Mouse (Mus musculus) adipose tissue, adult 10 weeks (tissue): Measurements from ENCODE around the gene Has1. TPM values are rescaled to one million over a fixed set of nuclear protein-coding genes. Genes with fewer than 3 reads are reported as not detected.

Source experiments
- polyA plus RNA-seq: library from polyadenylated mRNA; stranded (reverse); fragments of 350-450 nt; fragmentation: Illumina TruSeq; extraction: RNeasy Lipid Tissue Mini Kit (QIAGEN cat#74804); gene quantifications from one replicate; pipeline ENCODE4 v1.2.3, GENCODE M21; 2014; ENCODE audit warnings: low read depth, low replicate concordance

Has1 gene
- 0.16 TPM for polyA plus RNA-seq

DNA sequence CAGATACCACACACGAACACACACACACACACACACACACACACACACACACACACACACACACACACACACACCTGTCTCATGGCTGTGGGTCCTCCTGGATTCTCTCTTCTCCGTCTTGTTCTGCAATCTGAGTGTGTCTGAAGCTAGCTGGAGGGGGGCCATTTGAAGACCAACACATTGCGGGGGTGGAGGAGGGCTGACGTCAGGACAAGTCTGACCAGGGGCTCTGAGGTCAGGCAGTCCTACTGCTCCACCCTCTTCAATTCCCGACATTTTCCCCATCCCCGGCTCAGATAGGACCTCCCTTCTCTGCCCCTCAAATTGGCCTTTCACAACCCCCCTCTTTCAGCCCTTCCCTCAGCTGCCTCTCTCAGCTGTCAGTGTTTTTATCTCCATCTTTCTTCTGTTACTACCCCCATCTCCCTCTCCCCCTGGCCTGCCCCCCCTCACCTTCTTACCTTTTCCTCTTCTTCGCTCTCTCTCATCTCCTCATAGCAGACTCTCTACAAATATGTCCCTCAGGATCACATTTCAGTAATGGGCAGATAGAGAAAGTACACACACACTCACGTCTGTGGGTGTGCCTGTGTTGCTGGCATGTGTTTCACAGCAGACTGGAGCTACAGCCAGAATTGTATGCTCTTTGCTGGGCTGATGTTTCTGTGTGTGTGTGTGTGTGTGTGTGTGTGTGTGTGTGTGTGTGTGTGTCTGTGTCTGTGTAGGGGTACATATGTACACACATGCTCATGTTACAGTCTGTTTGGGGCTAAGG is at the start of gene Has1:
Has1 (minus strand) TSS at position 142 of the 775 bp plus-strand sequence.

DNA sequence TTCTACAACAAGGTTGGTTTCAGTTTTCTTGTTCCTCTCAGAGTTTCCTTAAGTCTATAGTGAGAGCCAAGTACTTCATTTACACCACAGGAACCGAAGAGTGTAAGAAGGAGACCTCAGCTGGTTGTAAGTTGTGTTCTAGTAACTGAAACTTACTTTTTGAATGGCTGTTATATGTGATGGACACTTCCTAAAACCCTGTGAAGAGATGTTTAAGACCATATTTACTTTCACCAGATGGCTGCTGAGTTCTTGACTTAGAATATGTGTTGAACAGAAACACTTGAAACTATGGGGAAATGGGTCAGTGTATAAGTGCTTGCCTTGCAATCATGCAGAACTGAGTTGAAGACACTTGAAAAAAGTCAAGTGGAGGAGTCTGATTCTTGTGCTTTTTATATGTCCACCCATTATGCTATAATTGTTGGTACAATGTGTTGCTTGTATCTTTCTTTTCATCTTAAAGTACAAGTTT is 32.8 kb upstream of the Has1 start, which contains the start of the genes Fpr2 and Fpr3:
Fpr2 (plus strand) TSS at position 51 of the 475 bp plus-strand sequence.
Fpr3 (plus strand) TSS at position 79 of the 475 bp plus-strand sequence.

DNA sequence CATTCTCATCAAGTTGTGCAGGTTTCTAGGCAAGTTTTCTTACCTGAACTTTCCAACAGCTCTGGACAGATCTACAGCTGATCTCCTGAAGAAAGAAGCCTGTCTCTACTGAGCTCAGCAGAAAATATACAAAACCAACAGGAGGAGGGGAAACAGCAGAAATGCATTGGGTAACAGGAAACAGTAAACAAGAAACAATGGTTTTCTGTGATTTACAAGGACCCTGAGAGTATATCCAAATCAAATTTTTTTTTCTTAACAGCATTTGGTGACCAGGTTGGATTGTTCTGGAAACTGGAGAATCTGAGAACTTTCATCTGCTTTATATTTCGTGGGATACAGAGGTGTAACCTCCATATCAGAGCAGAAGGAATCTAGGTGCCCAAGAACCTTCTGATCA is 28.8 kb upstream of the Has1 start, which contains the start of gene Fpr1:
Fpr1 (minus strand) TSS at position 101 of the 400 bp plus-strand sequence.

DNA sequence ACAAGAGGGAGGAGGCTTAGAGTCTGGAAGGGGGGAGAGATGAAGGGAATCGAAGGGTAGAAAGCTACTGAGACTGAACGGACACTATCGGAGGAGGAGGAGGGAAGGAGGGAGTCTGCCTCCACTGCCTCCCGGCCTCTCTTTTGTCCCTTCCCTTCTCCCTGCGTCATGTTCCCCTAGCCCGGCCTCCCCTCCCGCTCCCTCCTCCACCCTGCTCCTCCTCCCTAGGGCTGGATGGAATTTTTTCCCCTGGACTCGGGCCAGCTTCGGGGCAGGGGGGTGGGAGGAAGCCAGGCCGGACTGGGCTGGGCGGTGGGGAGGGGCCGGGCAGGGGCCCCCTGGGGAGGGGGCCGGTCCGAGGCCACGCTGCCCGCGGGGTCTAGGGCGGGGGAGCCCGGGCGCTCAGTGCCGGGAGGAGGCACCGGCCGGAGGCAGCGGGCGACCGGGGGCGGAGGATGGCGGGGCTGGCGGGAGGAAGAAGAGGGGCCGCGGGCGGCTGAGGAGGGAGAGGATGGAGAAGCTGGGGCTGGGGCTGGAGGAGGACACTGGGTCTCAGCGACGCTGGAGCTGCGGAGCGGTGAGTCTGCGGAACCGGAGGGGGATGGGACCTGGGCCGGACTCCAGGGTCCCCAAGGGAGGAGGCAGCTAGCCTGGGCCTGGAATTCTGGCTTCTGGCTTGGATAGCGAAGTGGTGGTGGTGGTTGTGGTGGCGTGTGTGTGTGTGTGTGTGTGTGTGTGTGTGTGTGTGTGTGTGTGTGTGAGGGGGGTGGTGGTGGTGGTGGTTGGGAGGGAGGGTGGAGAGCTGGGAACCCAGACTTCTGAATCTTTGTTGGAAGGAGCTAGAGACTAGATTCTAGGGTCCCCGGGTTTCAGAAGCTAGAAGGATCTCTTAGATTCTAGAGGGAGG is 28.0 kb downstream of the Has1 start, which contains the start of gene Spaca6:
Spaca6 (plus strand) TSS at position 408 of the 907 bp plus-strand sequence.

Other genes with a start within 250 kb of the Has1 start
- 19.6 TPM for gene Lnpep, start 230.2 kb downstream of the Has1 start, polyA plus RNA-seq
- gene Vmn2r90, start 151.5 kb downstream of the Has1 start, polyA plus RNA-seq: not detected
- gene Spaca6, start 28.0 kb downstream of the Has1 start, polyA plus RNA-seq: 116 TPM
- gene Fpr1, start 28.7 kb upstream of the Has1 start, polyA plus RNA-seq: 0.62 TPM
- 0.63 TPM for gene Fpr2, start 32.6 kb upstream of the Has1 start, polyA plus RNA-seq
- not detected for gene Fpr3, start 32.6 kb upstream of the Has1 start, polyA plus RNA-seq
- gene Fpr-rs4, start 166.5 kb upstream of the Has1 start, polyA plus RNA-seq: not detected
- not detected for gene Vmn2r124, start 194.2 kb upstream of the Has1 start, polyA plus RNA-seq
- not detected for gene Vmn2r91, start 229.8 kb upstream of the Has1 start, polyA plus RNA-seq